Mouse (Mus musculus) skeletal muscle tissue, postnatal 0 days (tissue): ENCODE results near the gene Ogfod2. TPM values are rescaled to one million over a fixed set of nuclear protein-coding genes. Genes with fewer than 3 reads are reported as not detected.

Source experiments
- polyA plus RNA-seq: library from polyadenylated mRNA; unstranded; fragments of >200 nt; fragmentation: Nextera tagmentation; extraction: Ambion mirVana; gene quantifications from 2 replicates; pipeline ENCODE4 v1.2.1, GENCODE M21; 2015

Ogfod2 gene
- polyA plus RNA-seq: 11.4 and 13.7 TPM in 2 replicates

DNA sequence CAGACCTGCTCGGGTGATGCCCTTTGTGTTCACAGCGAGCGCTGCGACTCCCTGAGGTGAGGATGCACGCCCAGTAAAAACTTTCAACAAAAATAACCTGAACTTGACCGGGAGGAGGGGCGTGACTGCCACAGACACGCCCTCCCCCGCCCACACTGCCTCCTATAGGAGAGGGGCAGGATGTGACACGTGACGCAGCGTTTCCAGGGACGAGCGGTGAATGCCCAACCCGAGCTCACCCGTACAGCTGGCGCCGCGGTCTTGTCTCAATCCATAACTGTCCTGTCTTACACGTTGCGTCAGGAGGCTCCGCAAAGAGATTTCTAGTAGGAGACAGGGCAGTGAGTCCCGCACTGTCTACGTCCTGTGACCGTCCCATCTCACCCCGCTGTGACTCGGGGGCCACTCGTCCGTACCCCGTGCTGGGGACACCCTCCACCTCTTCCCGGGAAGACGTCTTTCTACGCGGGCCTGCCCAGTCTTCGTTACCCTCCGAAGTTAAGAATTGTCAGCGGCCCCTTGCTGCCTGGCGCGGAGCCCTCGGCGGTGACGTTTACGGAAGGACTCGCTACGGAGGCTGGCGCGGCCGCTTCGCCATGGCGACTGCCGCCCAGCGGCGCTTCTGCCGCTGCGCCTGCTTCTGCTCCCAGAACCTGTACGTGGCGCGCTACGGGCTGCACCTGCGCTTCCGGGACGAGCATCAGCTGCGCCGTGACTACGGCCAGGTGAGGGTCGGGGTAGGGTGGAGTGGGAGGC is at the start of gene Ogfod2:
Ogfod2 (plus strand) TSS at position 556 of the 756 bp plus-strand sequence.

DNA sequence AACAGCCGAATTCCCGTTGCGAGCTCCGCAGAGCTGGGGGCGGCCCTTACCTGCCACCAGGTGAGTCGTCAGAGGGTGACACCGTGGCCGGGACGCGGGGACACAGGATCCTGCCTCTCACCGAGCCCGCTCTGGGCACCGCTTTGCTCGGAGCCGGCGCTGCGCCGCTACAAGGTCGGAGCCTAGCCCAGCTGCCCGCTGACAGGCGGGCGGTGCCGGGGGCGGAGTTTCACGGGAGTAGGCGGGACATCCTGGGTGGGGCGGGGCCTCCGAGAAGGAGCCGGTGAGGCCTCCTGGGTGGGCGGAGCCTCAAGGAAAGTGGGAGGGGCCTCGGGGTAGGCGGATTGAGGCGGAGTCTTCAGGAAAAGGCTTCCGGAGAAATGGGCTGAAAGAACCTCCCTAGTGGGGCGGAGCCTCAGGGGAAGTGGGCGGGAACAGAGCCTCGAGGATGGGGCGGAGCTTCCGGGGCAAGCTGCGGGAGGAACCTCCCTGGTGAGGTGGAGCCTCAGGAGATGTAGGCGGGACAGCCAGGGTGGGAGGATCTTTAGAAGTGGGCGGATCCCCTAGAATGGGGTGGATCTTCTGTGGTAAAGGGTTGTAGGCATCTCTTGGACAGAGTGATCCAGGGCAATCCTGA is 16.4 kb upstream of the Ogfod2 start, which contains the start of gene Abcb9:
Abcb9 (minus strand) TSS at position 203 of the 637 bp plus-strand sequence.

DNA sequence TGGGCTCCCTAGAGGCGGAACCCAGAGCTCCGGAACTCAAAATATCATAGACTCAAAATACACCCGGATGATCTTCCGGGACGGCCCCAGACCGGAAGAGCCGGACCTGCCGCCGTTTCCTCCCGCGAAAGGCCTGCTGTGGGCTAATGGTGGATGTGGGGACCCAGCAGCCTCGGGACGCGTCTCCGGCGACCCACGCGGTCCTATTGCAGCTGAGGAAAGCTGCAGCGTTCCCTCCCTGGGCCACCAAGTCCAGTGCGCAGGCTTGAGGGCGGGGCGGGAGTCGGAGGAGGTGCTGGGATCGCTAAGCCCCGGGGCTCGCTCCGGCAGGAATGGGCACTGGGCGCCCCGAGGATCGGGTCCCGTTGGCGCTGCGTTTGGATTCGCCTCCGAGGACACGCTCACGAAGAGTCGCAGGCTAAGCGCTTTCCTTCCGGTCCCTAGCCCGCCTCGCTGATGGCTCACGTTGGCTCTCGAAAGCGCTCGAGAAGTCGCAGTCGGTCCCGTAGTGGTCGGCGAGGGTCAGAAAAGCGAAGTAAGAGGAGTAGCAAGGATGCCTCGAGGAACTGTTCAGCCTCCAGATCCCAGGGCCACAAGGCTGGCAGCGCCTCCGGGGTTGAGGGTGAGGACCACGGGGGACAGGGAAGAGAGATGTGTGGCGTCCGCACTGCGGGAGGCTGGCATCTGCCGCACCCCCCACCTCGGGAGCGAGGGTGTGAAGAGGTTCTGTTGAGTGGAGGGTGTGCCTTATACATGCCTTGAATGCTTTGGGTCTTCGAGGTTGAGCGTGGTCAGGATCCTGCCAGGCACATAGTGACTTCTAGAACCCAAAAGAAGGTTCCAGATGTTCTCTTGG is 4.1 kb downstream of the Ogfod2 start, which contains the start of gene Arl6ip4:
Arl6ip4 (plus strand) TSS at position 100 of the 856 bp plus-strand sequence.

Other genes starting within 250 kb of the Ogfod2 start
- gene Hcar2, start 246.8 kb upstream of the Ogfod2 start, polyA plus RNA-seq: 2.0 and 14.0 TPM in 2 replicates
- gene Hcar1, start 232.3 kb upstream of the Ogfod2 start, polyA plus RNA-seq: 0.99 and 6.7 TPM in 2 replicates
- 102 and 133 TPM in 2 replicates for gene Denr, start 205.1 kb upstream of the Ogfod2 start, polyA plus RNA-seq
- gene Gm43518, start 184.9 kb upstream of the Ogfod2 start, polyA plus RNA-seq: 0.66 and 1.0 TPM in 2 replicates
- 5.2 and 5.5 TPM in 2 replicates for gene Ccdc62, start 181.6 kb upstream of the Ogfod2 start, polyA plus RNA-seq
- gene Hip1r, start 138.7 kb upstream of the Ogfod2 start, polyA plus RNA-seq: 1.5 and 1.8 TPM in 2 replicates
- 19.5 and 20.9 TPM in 2 replicates for gene Vps37b, start 80.0 kb upstream of the Ogfod2 start, polyA plus RNA-seq
- gene Abcb9, start 16.5 kb upstream of the Ogfod2 start, polyA plus RNA-seq: 2.9 and 3.6 TPM in 2 replicates
- 80.7 and 91.8 TPM in 2 replicates for gene Arl6ip4, start 3.8 kb downstream of the Ogfod2 start, polyA plus RNA-seq
- gene Pitpnm2, start 137.5 kb downstream of the Ogfod2 start, polyA plus RNA-seq: 2.0 and 2.3 TPM in 2 replicates
- gene Mphosph9, start 215.7 kb downstream of the Ogfod2 start, polyA plus RNA-seq: 3.2 and 3.8 TPM in 2 replicates
- 7.6 and 8.5 TPM in 2 replicates for gene 2810006K23Rik, start 215.8 kb downstream of the Ogfod2 start, polyA plus RNA-seq